Mouse (Mus musculus): ENCODE results near the gene C1galt1. TPM values are rescaled to one million over a fixed set of nuclear protein-coding genes. Genes with fewer than 3 reads are reported as not detected.

C1galt1 gene
- polyA plus RNA-seq, 2 experiments: 5.6 to 10.4 TPM

DNA sequence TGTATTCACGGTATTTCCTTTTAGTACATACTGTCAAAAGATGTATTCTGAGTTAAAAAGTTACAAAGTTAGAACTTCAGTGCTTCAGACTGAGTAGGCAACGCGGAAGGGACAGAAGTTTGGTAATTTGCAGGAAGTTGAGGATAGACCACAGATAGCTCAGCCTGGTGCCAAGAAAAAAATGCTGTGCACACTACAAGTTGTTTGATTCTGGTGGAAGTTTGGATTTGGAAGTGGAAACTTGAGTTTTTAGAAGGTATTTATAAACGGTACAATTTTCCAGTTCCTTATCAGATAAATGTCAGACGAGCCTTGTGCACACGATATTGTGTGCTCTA is 1.0 kb downstream of the C1galt1 start:
- Histone ChIP-seq H3K9me3 (ENCODE audit: control insufficient read depth, low read length) (no peaks in the 10 kb centered on the region), H3K27me3 (ENCODE audit: control insufficient read depth, insufficient read depth, low read length) (no peaks in the 10 kb centered on the region), H3K36me3 (ENCODE audit: control insufficient read depth, insufficient read depth, low read length) (no peaks in the 10 kb centered on the region), H3K4me3 (replicated peaks; ENCODE audit: low read length) (peak overlapping the region; percentile 85), H3K4me2 (replicated peaks; ENCODE audit: low read depth, low read length, severe bottlenecking) (peak overlapping the region; percentile 49), H3K9ac (ENCODE audit: low read depth, low read length, severe bottlenecking) (peak overlapping the region; percentile 95; the same call in 1 of the 2 replicates), H3K27ac (replicated peaks; ENCODE audit: low read depth, low read length) (no peak overlapping the region), H3K4me1 (ENCODE audit: control insufficient read depth, insufficient read depth, low read length) (peaks cover 18% of the 10 kb centered on the region)
- DNase-seq (ENCODE audit: low spot score): peak; percentile 14
- no peak for TF ChIP-seq POLR2A (IDR thresholded peaks at IDR 0.05; ENCODE audit: borderline replicate concordance, extremely low read depth, insufficient read depth, insufficient read length)
- 15% methylated on average over 6 of the region's 6 CpGs for WGBS
- ATAC-seq (ENCODE audit: low FRiP score, low read depth): no peak

DNA sequence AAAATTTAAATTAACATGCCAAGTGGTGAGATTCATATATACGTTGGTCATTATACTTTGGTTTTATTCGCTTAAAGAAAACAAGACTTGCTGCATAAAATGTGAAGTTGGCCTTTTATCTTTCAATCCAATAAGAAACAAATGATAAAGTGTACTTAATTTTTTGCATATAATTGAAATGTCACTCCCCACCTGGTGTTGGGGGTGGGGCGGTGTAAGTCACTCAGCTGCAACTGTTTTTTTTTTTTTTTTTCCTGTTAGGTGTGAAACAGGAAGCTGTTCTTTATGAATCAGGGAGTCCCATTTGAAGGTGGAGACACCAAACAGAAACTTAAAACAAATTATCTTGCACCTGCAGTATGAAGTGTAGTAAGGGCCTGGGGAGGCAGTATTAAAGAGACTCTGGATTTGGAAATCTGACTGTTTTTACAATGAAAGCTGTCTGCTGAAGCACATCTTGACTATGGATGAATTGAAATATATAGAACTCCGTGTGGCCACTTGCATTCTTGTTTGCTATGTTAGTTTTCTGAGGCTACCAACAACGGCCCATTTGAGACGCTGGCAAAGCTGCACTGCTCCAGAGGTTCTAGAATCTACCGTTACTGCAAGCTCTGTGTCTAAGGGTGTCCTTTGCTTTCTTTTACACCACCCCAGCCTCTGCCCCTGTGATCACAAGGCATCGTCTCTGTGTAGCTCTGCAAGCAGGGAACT is 2.2 kb downstream of the C1galt1 start:
- Histone ChIP-seq H3K27ac (replicated peaks; ENCODE audit: low read depth, low read length) (no peak overlapping the region), H3K36me3 (ENCODE audit: control insufficient read depth, insufficient read depth, low read length) (no peaks in the 10 kb centered on the region), H3K4me3 (replicated peaks; ENCODE audit: low read length) (no peak overlapping the region; the same call in 1 of the 2 replicates), H3K9me3 (ENCODE audit: control insufficient read depth, low read length) (no peaks in the 10 kb centered on the region), H3K9ac (ENCODE audit: low read depth, low read length, severe bottlenecking) (no peak overlapping the region), H3K27me3 (ENCODE audit: control insufficient read depth, insufficient read depth, low read length) (no peaks in the 10 kb centered on the region), H3K4me2 (replicated peaks; ENCODE audit: low read depth, low read length, severe bottlenecking) (peak overlapping the region; percentile 25; the same call in 1 of the 2 replicates), H3K4me1 (ENCODE audit: control insufficient read depth, insufficient read depth, low read length) (peaks cover 20% of the 10 kb centered on the region)
- ATAC-seq (ENCODE audit: low FRiP score, low read depth) (no peak), DNase-seq (ENCODE audit: low spot score) (no peak)
- TF ChIP-seq POLR2A (IDR thresholded peaks at IDR 0.05; ENCODE audit: borderline replicate concordance, extremely low read depth, insufficient read depth, insufficient read length): no peak
- WGBS: 70% methylated on average over 8 of the region's 8 CpGs

DNA sequence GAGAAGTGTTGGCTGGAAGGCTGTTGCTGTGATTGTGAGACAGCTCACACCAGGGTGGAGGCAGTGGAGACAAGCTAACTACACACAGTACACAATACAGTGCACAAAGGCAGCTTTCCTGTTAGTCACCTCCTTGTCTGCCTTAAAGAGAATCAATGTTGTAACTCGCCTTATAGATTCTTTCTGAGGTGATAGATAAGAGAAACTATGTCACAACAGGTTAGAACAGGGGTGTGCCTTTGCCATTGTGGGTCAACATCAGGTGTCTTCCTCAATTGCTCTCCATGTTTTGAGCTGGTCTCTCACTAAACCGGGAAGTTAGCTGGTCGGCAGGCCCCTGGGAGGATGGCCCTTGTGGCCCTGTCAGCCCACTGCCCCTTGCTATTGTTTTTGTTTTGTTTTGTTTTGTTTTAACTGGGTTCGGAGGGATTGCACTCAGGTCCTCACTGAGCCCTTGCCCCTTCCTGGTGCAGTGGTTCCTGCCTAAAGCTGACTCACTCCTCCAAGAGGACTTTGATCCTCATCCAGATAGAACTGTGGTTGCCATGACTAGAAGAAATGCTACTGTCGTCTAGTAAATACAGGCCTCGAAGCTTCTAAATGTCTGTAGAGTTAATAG is 3.4 kb downstream of the C1galt1 start:
- no peak for DNase-seq (ENCODE audit: low spot score)
- Histone ChIP-seq H3K27ac (replicated peaks; ENCODE audit: low read depth, low read length) (no peak overlapping the region), H3K4me1 (ENCODE audit: control insufficient read depth, insufficient read depth, low read length) (peaks cover 20% of the 10 kb centered on the region), H3K27me3 (ENCODE audit: control insufficient read depth, insufficient read depth, low read length) (no peaks in the 10 kb centered on the region), H3K4me2 (replicated peaks; ENCODE audit: low read depth, low read length, severe bottlenecking) (0 out of 2 replicates have a peak overlapping the region, but pooled peaks have one; percentile 25), H3K4me3 (replicated peaks; ENCODE audit: low read length) (no peak overlapping the region), H3K9me3 (ENCODE audit: control insufficient read depth, low read length) (no peaks in the 10 kb centered on the region), H3K36me3 (ENCODE audit: control insufficient read depth, insufficient read depth, low read length) (no peaks in the 10 kb centered on the region), H3K9ac (ENCODE audit: low read depth, low read length, severe bottlenecking) (no peak overlapping the region)
- 80% methylated on average over 6 of the region's 6 CpGs for WGBS
- TF ChIP-seq POLR2A (IDR thresholded peaks at IDR 0.05; ENCODE audit: borderline replicate concordance, extremely low read depth, insufficient read depth, insufficient read length): no peak
- ATAC-seq (ENCODE audit: low FRiP score, low read depth): no peak

DNA sequence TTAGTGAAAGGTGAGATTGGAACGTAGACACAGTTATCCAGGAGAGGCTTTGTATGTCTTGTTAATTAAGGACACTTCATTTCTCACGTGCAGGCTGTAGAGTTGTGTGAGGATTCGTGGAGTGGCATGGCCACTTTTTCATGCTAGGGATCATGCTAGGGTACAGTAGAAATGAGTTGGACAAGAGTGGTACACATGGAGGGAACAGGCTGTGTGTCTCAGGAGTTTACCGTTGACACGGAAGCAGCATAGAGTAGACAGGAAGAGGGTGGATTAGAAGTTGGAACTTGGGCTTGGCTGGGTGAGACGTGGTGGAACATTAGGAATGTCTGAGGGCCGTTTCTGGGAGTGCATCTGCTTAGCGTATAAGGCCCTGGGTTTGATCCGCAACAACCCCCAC is 4.1 kb downstream of the C1galt1 start:
- H3K27ac ChIP-seq (replicated peaks; ENCODE audit: low read depth, low read length): no peak overlapping the region
- DNase-seq (ENCODE audit: low spot score) (no peak), ATAC-seq (ENCODE audit: low FRiP score, low read depth) (no peak)
- no peak overlapping the region for H3K9ac ChIP-seq (ENCODE audit: low read depth, low read length, severe bottlenecking)
- H3K36me3 ChIP-seq (ENCODE audit: control insufficient read depth, insufficient read depth, low read length): no peaks in the 10 kb centered on the region
- 78% methylated on average over 9 of the region's 9 CpGs for WGBS
- TF ChIP-seq POLR2A (IDR thresholded peaks at IDR 0.05; ENCODE audit: borderline replicate concordance, extremely low read depth, insufficient read depth, insufficient read length): no peak
- H3K4me1 ChIP-seq (ENCODE audit: control insufficient read depth, insufficient read depth, low read length): peaks cover 20% of the 10 kb centered on the region
- H3K9me3 ChIP-seq (ENCODE audit: control insufficient read depth, low read length): no peaks in the 10 kb centered on the region
- H3K4me2 ChIP-seq (replicated peaks; ENCODE audit: low read depth, low read length, severe bottlenecking): no peak overlapping the region
- H3K27me3 ChIP-seq (ENCODE audit: control insufficient read depth, insufficient read depth, low read length): no peaks in the 10 kb centered on the region
- no peak overlapping the region for H3K4me3 ChIP-seq (replicated peaks; ENCODE audit: low read length)

DNA sequence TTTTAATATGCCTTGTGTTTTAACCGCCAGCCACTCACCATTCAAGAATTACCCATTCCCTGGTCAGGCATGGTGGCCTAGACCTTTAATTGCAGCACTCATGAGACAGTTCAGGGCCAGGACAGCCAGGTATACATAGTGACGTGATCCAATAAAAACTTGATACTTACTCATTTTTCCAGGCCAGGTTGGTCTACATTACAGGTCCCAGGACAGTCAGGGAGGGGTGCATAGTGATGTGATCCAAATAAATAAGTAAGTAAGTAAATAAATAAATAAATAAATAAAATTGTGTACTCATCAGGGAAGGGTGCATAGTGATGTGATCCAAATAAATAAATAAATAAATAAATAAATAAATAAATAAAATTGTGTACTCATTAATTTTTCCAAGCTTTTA is 6.4 kb downstream of the C1galt1 start:
- no peaks in the 10 kb centered on the region for H3K27me3 ChIP-seq (ENCODE audit: control insufficient read depth, insufficient read depth, low read length)
- H3K36me3 ChIP-seq (ENCODE audit: control insufficient read depth, insufficient read depth, low read length): no peaks in the 10 kb centered on the region
- no peaks in the 10 kb centered on the region for H3K9me3 ChIP-seq (ENCODE audit: control insufficient read depth, low read length)
- no peak overlapping the region for H3K9ac ChIP-seq (ENCODE audit: low read depth, low read length, severe bottlenecking)
- ATAC-seq (ENCODE audit: low FRiP score, low read depth) (no peak), DNase-seq (ENCODE audit: low spot score) (no peak)
- no peak overlapping the region for H3K4me3 ChIP-seq (replicated peaks; ENCODE audit: low read length)
- no peak for TF ChIP-seq POLR2A (IDR thresholded peaks at IDR 0.05; ENCODE audit: borderline replicate concordance, extremely low read depth, insufficient read depth, insufficient read length)
- H3K4me2 ChIP-seq (replicated peaks; ENCODE audit: low read depth, low read length, severe bottlenecking): no peak overlapping the region
- peaks cover 18% of the 10 kb centered on the region for H3K4me1 ChIP-seq (ENCODE audit: control insufficient read depth, insufficient read depth, low read length)
- no peak overlapping the region for H3K27ac ChIP-seq (replicated peaks; ENCODE audit: low read depth, low read length)
- 57% methylated on average over 2 of the region's 2 CpGs for WGBS
